30 mouse cellular contexts compared by ENCODE assay signal in the genomic region with DNA sequence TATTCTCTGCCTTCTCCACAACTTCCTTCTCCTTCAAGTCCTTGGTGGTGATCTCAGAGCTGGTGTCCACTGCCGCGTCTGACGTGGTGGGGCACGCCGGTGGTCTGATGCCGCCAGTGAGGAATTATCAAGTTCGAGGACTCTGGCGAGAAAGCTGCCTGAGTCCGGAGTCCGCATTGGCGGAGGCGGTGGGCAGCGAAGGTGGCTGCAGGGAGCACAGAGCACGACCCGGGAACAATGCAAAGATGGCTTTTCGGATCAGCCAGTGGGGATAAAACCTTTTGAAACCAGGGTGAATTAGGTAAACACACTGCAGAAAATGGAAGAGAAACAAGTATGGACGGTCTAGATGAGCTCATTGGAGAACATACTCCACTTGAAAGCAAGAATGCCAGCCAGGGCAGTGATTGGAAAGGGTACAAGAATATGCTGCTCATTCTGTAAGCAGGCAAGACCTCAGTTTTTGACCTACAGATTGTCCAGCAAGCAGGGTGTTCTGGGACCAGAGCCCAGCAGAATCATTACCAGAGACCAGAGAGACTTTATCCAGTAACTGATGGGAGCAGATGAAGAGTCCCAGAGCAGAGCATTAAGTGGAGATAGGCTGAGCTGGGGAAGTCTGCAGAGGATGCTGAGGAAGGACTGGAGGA. TPM values are rescaled to one million over a fixed set of nuclear protein-coding genes. Genes with fewer than 3 reads are reported as not detected.
A peak's percentile ranks its signal among the peaks of the same experiment; 100 is the strongest.
DNase-seq lines count a peak whose midpoint lies in the region; ATAC-seq and TF ChIP-seq lines count a peak whose summit lies in the region.
"Had no signal": no experiment of that assay in that cellular context is flagged by ENCODE, and none has a peak within 500 bp of the region (broad histone marks: within the 10 kb centered on the region; RNA-seq: fewer than 3 reads in every experiment).

No protein-coding gene starts in this region.

- no peak overlapping the region for H3K9ac ChIP-seq in midbrain, embryonic 11.5 days (ENCODE audit: low read length)
- H3K9ac ChIP-seq in midbrain, embryonic 13.5 days (replicated peaks), result no peak overlapping the region
- H3K9ac ChIP-seq: embryonic facial prominence, embryonic 12.5 days; embryonic facial prominence, embryonic 15.5 days; forebrain, postnatal 0 days; heart, embryonic 13.5 days; hindbrain, embryonic 14.5 days had no signal

- DNase-seq in gastrocnemius, adult 2 months, result no peak
- DNase-seq in gastrocnemius, postnatal 4 days (ENCODE audit: low spot score in 2 of 2), result no peak
- DNase-seq in heart, adult 8-10 months (ENCODE audit: low spot score), result peak; percentile 21
- no peak for DNase-seq in heart, postnatal 4 days
- peak; percentile 17 for DNase-seq in midbrain, embryonic 11.5 days (ENCODE audit: low spot score, missing footprints)
- DNase-seq: adrenal gland, adult 2 months; adrenal gland, postnatal 14 days; cerebellum, adult 11 months; cerebellum, adult 9-11 months; forebrain, postnatal 0 days; gastrocnemius, postnatal 10 days; gastrocnemius, postnatal 36 days; heart, postnatal 36 days; kidney, adult 18-20 months had no signal

- no peaks in the 10 kb centered on the region for H3K36me3 ChIP-seq in midbrain, embryonic 11.5 days (ENCODE audit: control insufficient read depth, insufficient read depth, low read length)
- peaks cover 12% of the 10 kb centered on the region; the same call in 1 of the 2 replicates for H3K36me3 ChIP-seq in midbrain, embryonic 13.5 days
- H3K36me3 ChIP-seq: embryonic facial prominence, embryonic 15.5 days had no signal

- TF ChIP-seq CTCF in gastrocnemius, adult 2 months (IDR thresholded peaks at IDR 0.05), result no peak

- intact Hi-C loops in gastrocnemius, adult 2 months (cut with DNase I), result no loop called here

- no peak overlapping the region for H3K4me2 ChIP-seq in midbrain, embryonic 11.5 days
- no peak overlapping the region for H3K4me2 ChIP-seq in midbrain, embryonic 13.5 days (replicated peaks)
- H3K4me2 ChIP-seq: embryonic facial prominence, embryonic 12.5 days; embryonic facial prominence, embryonic 15.5 days; heart, embryonic 13.5 days; hindbrain, embryonic 14.5 days had no signal

- no peak overlapping the region for H3K4me3 ChIP-seq in gastrocnemius, adult 2 months
- H3K4me3 ChIP-seq in midbrain, embryonic 11.5 days (ENCODE audit: low read depth, low read length), result no peak overlapping the region
- H3K4me3 ChIP-seq in midbrain, embryonic 13.5 days (replicated peaks), result no peak overlapping the region
- H3K4me3 ChIP-seq: embryonic facial prominence, embryonic 12.5 days; embryonic facial prominence, embryonic 15.5 days; heart, embryonic 13.5 days had no signal

- H3K27ac ChIP-seq in gastrocnemius, adult 2 months, result peak overlapping the region; percentile 4; the same call in 1 of the 2 replicates
- H3K27ac ChIP-seq in midbrain, embryonic 11.5 days (ENCODE audit: low read depth, low read length), result no peak overlapping the region
- H3K27ac ChIP-seq in midbrain, embryonic 13.5 days, result no peak overlapping the region
- H3K27ac ChIP-seq: embryonic facial prominence, embryonic 12.5 days; embryonic facial prominence, embryonic 15.5 days; heart, embryonic 13.5 days; hindbrain, embryonic 14.5 days; hindbrain, postnatal 0 days had no signal

- WGBS in midbrain, embryonic 11.5 days, result 92% methylated on average over 17 of the region's 17 CpGs
- 94% methylated on average over 17 of the region's 17 CpGs for WGBS in midbrain, embryonic 13.5 days

- H3K9me3 ChIP-seq in midbrain, embryonic 11.5 days (ENCODE audit: control insufficient read depth, low read length), result no peaks in the 10 kb centered on the region
- no peaks in the 10 kb centered on the region; the same call in 1 of the 2 replicates for H3K9me3 ChIP-seq in midbrain, embryonic 13.5 days
- H3K9me3 ChIP-seq: embryonic facial prominence, embryonic 12.5 days; heart, embryonic 13.5 days had no signal

- no peak for ATAC-seq in midbrain, embryonic 11.5 days (ENCODE audit: low FRiP score)
- ATAC-seq in midbrain, embryonic 13.5 days, result no peak
- ATAC-seq: forebrain, embryonic 14.5 days; forebrain, postnatal 0 days; hindbrain, postnatal 0 days; inflammation-experienced regulatory T-cells, adult 6 months; intestine, embryonic 16.5 days had no signal

- no peaks in the 10 kb centered on the region for H3K27me3 ChIP-seq in midbrain, embryonic 11.5 days (ENCODE audit: control insufficient read depth, insufficient read depth, low read length)
- H3K27me3 ChIP-seq in midbrain, embryonic 13.5 days, result no peaks in the 10 kb centered on the region
- H3K27me3 ChIP-seq: embryonic facial prominence, embryonic 12.5 days; embryonic facial prominence, embryonic 15.5 days; heart, embryonic 13.5 days had no signal

- H3K4me1 ChIP-seq in midbrain, embryonic 11.5 days (ENCODE audit: control insufficient read depth, insufficient read depth, low read length), result no peaks in the 10 kb centered on the region
- no peaks in the 10 kb centered on the region for H3K4me1 ChIP-seq in midbrain, embryonic 13.5 days (replicated peaks)
- H3K4me1 ChIP-seq: embryonic facial prominence, embryonic 12.5 days; embryonic facial prominence, embryonic 15.5 days had no signal

RNA-seq across cellular contexts. Expression of a gene that starts 19.0 kb away (rescaled TPM):
- 100 to 1,000 TPM; 113 TPM for total RNA-seq in gastrocnemius, adult 2 months (2021)
- 10 to 100 TPM; 82.8 to 90.0 TPM for total RNA-seq in gastrocnemius, postnatal 4 days (2021)
- total RNA-seq in heart, adult 8-10 months (2022), result 100 to 1,000 TPM; 140 to 190 (median 176) TPM
- 100 to 1,000 TPM; 116 to 121 TPM for total RNA-seq in heart, postnatal 4 days (2021)
- 27.5 and 28.2 TPM in 2 replicates for polyA plus RNA-seq in midbrain, embryonic 11.5 days (2014; fragmentation: Nextera tagmentation; extraction: Ambion mirVana)
- 17.5 and 18.1 TPM in 2 replicates for polyA plus RNA-seq in midbrain, embryonic 13.5 days (2015; fragmentation: Nextera tagmentation; extraction: Ambion mirVana)

RNA-seq across cellular contexts. Expression of a gene that starts 41.4 kb away (rescaled TPM):
- not detected for total RNA-seq in gastrocnemius, adult 2 months (2021)
- not detected for total RNA-seq in gastrocnemius, postnatal 4 days (2021)
- total RNA-seq in heart, adult 8-10 months (2022), result not detected
- total RNA-seq in heart, postnatal 4 days (2021), result not detected
- polyA plus RNA-seq in midbrain, embryonic 11.5 days (2014; fragmentation: Nextera tagmentation; extraction: Ambion mirVana), result not detected in 2 replicates
- polyA plus RNA-seq in midbrain, embryonic 13.5 days (2015; fragmentation: Nextera tagmentation; extraction: Ambion mirVana), result not detected in 2 replicates
- total RNA-seq: adrenal gland, adult 2 months; adrenal gland, postnatal 14 days; adrenal gland, postnatal 4 days; common myeloid progenitor, adult 5-6 weeks; forebrain, postnatal 0 days; gastrocnemius, postnatal 10 days; gastrocnemius, postnatal 36 days; heart, adult 18-20 months; heart, postnatal 36 days; hindbrain, postnatal 0 days had no signal
- polyA plus RNA-seq: adrenal gland, adult 2 months; cerebellum, adult 2 months; embryonic facial prominence, embryonic 12.5 days; embryonic facial prominence, embryonic 15.5 days; forebrain, embryonic 11.5 days; forebrain, embryonic 14.5 days; forebrain, postnatal 0 days; heart, embryonic 13.5 days; heart, embryonic 16.5 days; hindbrain, embryonic 11.5 days; hindbrain, embryonic 14.5 days; hindbrain, postnatal 0 days; inflammation-experienced regulatory T-cells, adult 6 months; intestine, embryonic 16.5 days had no signal

Comparison
In these comparisons a context has a peak if more than half of its experiments do, and no peak if none do; other contexts are left out.
1. DNase-seq: peak in heart, adult 8-10 months (single experiment) and midbrain, embryonic 11.5 days (single experiment); none in gastrocnemius, adult 2 months (single experiment), gastrocnemius, postnatal 4 days (0 of 2) and heart, postnatal 4 days (single experiment).